Mouse (Mus musculus) limb, embryonic 12.5 days (tissue): ENCODE results near the gene Rps12-ps3. TPM values are rescaled to one million over a fixed set of nuclear protein-coding genes. Genes with fewer than 3 reads are reported as not detected.

ENCODE experiments used
- polyA plus RNA-seq: library from polyadenylated mRNA; unstranded; fragments of >200 nt; fragmentation: Nextera tagmentation; extraction: Ambion mirVana; gene quantifications from 2 replicates; pipeline ENCODE4 v1.2.1, GENCODE M21; 2016

Rps12-ps3 gene
- polyA plus RNA-seq, 1 experiment from 2014 or later: 18.4 TPM

Other genes with a start within 250 kb of the Rps12-ps3 start
- gene Shtn1, start 246.2 kb upstream of the Rps12-ps3 start, polyA plus RNA-seq: 0.87 and 0.94 TPM in 2 replicates
- not detected in 2 replicates for gene Vax1, start 152.2 kb upstream of the Rps12-ps3 start, polyA plus RNA-seq
- gene Kcnk18, start 103.1 kb upstream of the Rps12-ps3 start, polyA plus RNA-seq: not detected in 2 replicates
- 7.4 and 8.1 TPM in 2 replicates for gene Slc18a2, start 61.4 kb upstream of the Rps12-ps3 start, polyA plus RNA-seq
- 16.8 and 18.1 TPM in 2 replicates for gene Pdzd8, start 23.5 kb downstream of the Rps12-ps3 start, polyA plus RNA-seq
- gene Emx2, start 136.1 kb downstream of the Rps12-ps3 start, polyA plus RNA-seq: 12.0 and 18.9 TPM in 2 replicates